Mouse (Mus musculus): ENCODE measurements around the gene Cyp2u1. TPM values are rescaled to one million over a fixed set of nuclear protein-coding genes. Genes with fewer than 3 reads are reported as not detected.
A peak's percentile ranks its signal among the peaks of the same experiment; 100 is the strongest.

The Cyp2u1 gene
- polyA plus RNA-seq, 1 experiment from 2014 or later, result 2.1 TPM

GRCm38 (mm10) chr3:131299908-131300307 lies 3.1 kb downstream of the Cyp2u1 start:
- Histone ChIP-seq H3K9ac (no peak overlapping the region), H3K4me2 (no peak overlapping the region), H3K9me3 (no peaks in the 10 kb centered on the region), H3K27ac (no peak overlapping the region), H3K27me3 (peaks cover 12% of the 10 kb centered on the region; the same call in 1 of the 2 replicates), H3K4me3 (replicated peaks) (no peak overlapping the region), H3K4me1 (peaks cover 5% of the 10 kb centered on the region; the same call in 1 of the 2 replicates), H3K36me3 (replicated peaks) (no peaks in the 10 kb centered on the region)
- no peak for ATAC-seq (ENCODE audit: low FRiP score)
- 8% methylated on average over 6 of the region's 6 CpGs for WGBS

- H3K4me3 ChIP-seq (replicated peaks), result no peak overlapping the region
- no peaks in the 10 kb centered on the region for H3K9me3 ChIP-seq
- ATAC-seq (ENCODE audit: low FRiP score), result no peak
- 83% methylated on average over 9 of the region's 9 CpGs for WGBS
- H3K27me3 ChIP-seq, result peaks cover 8% of the 10 kb centered on the region; the same call in 1 of the 2 replicates
- peaks cover 5% of the 10 kb centered on the region; the same call in 1 of the 2 replicates for H3K4me1 ChIP-seq
- H3K36me3 ChIP-seq (replicated peaks), result no peaks in the 10 kb centered on the region
- no peak overlapping the region for H3K4me2 ChIP-seq
- H3K9ac ChIP-seq, result no peak overlapping the region
- H3K27ac ChIP-seq, result no peak overlapping the region
These were observed 3.9 kb downstream of the Cyp2u1 start for GRCm38 (mm10) chr3:131299078-131299477.

GRCm38 (mm10) chr3:131296893-131297292 lies 6.1 kb downstream of the Cyp2u1 start:
- H3K4me3 ChIP-seq (replicated peaks), result no peak overlapping the region
- H3K27me3 ChIP-seq, result peaks cover 7% of the 10 kb centered on the region; the same call in 1 of the 2 replicates
- no peaks in the 10 kb centered on the region for H3K9me3 ChIP-seq
- 97% methylated on average over 7 of the region's 7 CpGs for WGBS
- H3K9ac ChIP-seq, result no peak overlapping the region
- H3K27ac ChIP-seq, result no peak overlapping the region
- no peak for ATAC-seq (ENCODE audit: low FRiP score)
- no peak overlapping the region for H3K4me2 ChIP-seq
- no peaks in the 10 kb centered on the region for H3K4me1 ChIP-seq
- no peaks in the 10 kb centered on the region for H3K36me3 ChIP-seq (replicated peaks)

- Histone ChIP-seq H3K9me3 (no peaks in the 10 kb centered on the region), H3K36me3 (replicated peaks) (no peaks in the 10 kb centered on the region), H3K4me3 (replicated peaks) (no peak overlapping the region), H3K4me2 (no peak overlapping the region), H3K27ac (no peak overlapping the region), H3K4me1 (no peaks in the 10 kb centered on the region), H3K9ac (no peak overlapping the region), H3K27me3 (no peaks in the 10 kb centered on the region)
- 89% methylated on average over 12 of the region's 12 CpGs for WGBS
- ATAC-seq (ENCODE audit: low FRiP score), result no peak
These were observed 7.4 kb downstream of the Cyp2u1 start for GRCm38 (mm10) chr3:131295513-131296200.

- Histone ChIP-seq H3K36me3 (replicated peaks) (no peaks in the 10 kb centered on the region), H3K4me2 (no peak overlapping the region), H3K9ac (no peak overlapping the region), H3K27me3 (no peaks in the 10 kb centered on the region), H3K4me3 (replicated peaks) (no peak overlapping the region), H3K27ac (no peak overlapping the region), H3K4me1 (no peaks in the 10 kb centered on the region), H3K9me3 (no peaks in the 10 kb centered on the region)
- 58% methylated on average over 3 of the region's 3 CpGs for WGBS
- ATAC-seq (ENCODE audit: low FRiP score), result no peak
These were observed 8.5 kb downstream of the Cyp2u1 start for GRCm38 (mm10) chr3:131294503-131294902.

- Histone ChIP-seq H3K4me3 (replicated peaks) (no peak overlapping the region), H3K9me3 (no peaks in the 10 kb centered on the region), H3K4me1 (no peaks in the 10 kb centered on the region), H3K4me2 (no peak overlapping the region), H3K36me3 (replicated peaks) (no peaks in the 10 kb centered on the region), H3K9ac (no peak overlapping the region), H3K27me3 (no peaks in the 10 kb centered on the region), H3K27ac (no peak overlapping the region)
- ATAC-seq (ENCODE audit: low FRiP score), result no peak
- WGBS, result 57% methylated on average over 3 of the region's 3 CpGs
These were observed 10.1 kb downstream of the Cyp2u1 start for GRCm38 (mm10) chr3:131292959-131293358.

- WGBS, result 95% methylated on average over 2 of the region's 2 CpGs
- Histone ChIP-seq H3K9ac (no peak overlapping the region), H3K4me3 (replicated peaks) (no peak overlapping the region), H3K36me3 (replicated peaks) (no peaks in the 10 kb centered on the region), H3K9me3 (no peaks in the 10 kb centered on the region), H3K27me3 (no peaks in the 10 kb centered on the region), H3K27ac (no peak overlapping the region), H3K4me2 (no peak overlapping the region), H3K4me1 (no peaks in the 10 kb centered on the region)
- ATAC-seq (ENCODE audit: low FRiP score), result no peak
These were observed 10.7 kb downstream of the Cyp2u1 start for GRCm38 (mm10) chr3:131292349-131292748.

- WGBS, result 83% methylated on average over 4 of the region's 4 CpGs
- Histone ChIP-seq H3K4me3 (replicated peaks) (no peak overlapping the region), H3K27me3 (no peaks in the 10 kb centered on the region), H3K27ac (no peak overlapping the region), H3K4me2 (no peak overlapping the region), H3K4me1 (no peaks in the 10 kb centered on the region), H3K36me3 (replicated peaks) (no peaks in the 10 kb centered on the region), H3K9me3 (no peaks in the 10 kb centered on the region), H3K9ac (no peak overlapping the region)
- ATAC-seq (ENCODE audit: low FRiP score), result no peak
These were observed 11.1 kb downstream of the Cyp2u1 start for GRCm38 (mm10) chr3:131291890-131292289.

- peaks cover 17% of the 10 kb centered on the region for H3K4me1 ChIP-seq
- no peaks in the 10 kb centered on the region for H3K27me3 ChIP-seq
- H3K9ac ChIP-seq, result no peak overlapping the region
- no peak overlapping the region for H3K4me2 ChIP-seq
- H3K9me3 ChIP-seq, result peaks cover 5% of the 10 kb centered on the region; the same call in 1 of the 2 replicates
- H3K36me3 ChIP-seq (replicated peaks), result no peaks in the 10 kb centered on the region
- H3K4me3 ChIP-seq (replicated peaks), result no peak overlapping the region
- no peak overlapping the region for H3K27ac ChIP-seq
- no peak for ATAC-seq (ENCODE audit: low FRiP score)
- WGBS, result 90% methylated on average over 4 of the region's 4 CpGs
These were observed 28.9 kb downstream of the Cyp2u1 start for GRCm38 (mm10) chr3:131274151-131274550.

GRCm38 (mm10) chr3:131272374-131273100 lies 30.5 kb downstream of the Cyp2u1 start:
- Histone ChIP-seq H3K27me3 (no peaks in the 10 kb centered on the region), H3K4me1 (peaks cover 17% of the 10 kb centered on the region), H3K9me3 (no peaks in the 10 kb centered on the region), H3K4me3 (replicated peaks) (peak overlapping the region; percentile 65), H3K9ac (peak overlapping the region; percentile 71), H3K36me3 (replicated peaks) (no peaks in the 10 kb centered on the region), H3K4me2 (peak overlapping the region; percentile 87), H3K27ac (no peak overlapping the region)
- no peak; the same call in 1 of the 2 replicates for ATAC-seq (ENCODE audit: low FRiP score)
- 66% methylated on average over 10 of the region's 10 CpGs for WGBS

- H3K4me3 ChIP-seq (replicated peaks), result peak within 1 kb of the TSS; percentile 65
- WGBS, result under 1% methylated on average over 53 of the region's 54 CpGs
These were observed 31.3 kb downstream of the Cyp2u1 start, which contains the start of gene Hadh for GRCm38 (mm10) chr3:131271559-131272373. TSS of gene Hadh (minus strand) at chr3:131272101.

GRCm38 (mm10) chr3:131271157-131271556 lies 31.9 kb downstream of the Cyp2u1 start:
- Histone ChIP-seq H3K9me3 (no peaks in the 10 kb centered on the region), H3K36me3 (replicated peaks) (no peaks in the 10 kb centered on the region), H3K4me3 (replicated peaks) (peak overlapping the region; percentile 65), H3K9ac (peak overlapping the region; percentile 71), H3K4me2 (peak overlapping the region; percentile 87), H3K27ac (no peak overlapping the region), H3K27me3 (no peaks in the 10 kb centered on the region), H3K4me1 (peaks cover 17% of the 10 kb centered on the region)
- peak; percentile 31; the same call in 1 of the 2 replicates for ATAC-seq (ENCODE audit: low FRiP score)
- WGBS, result 8% methylated on average over 8 of the region's 8 CpGs

More at GRCm38 (mm10) chr3:131271559-131272373, 31.3 kb downstream of the Cyp2u1 start, which contains the start of gene Hadh:
- Histone ChIP-seq H3K27ac (peak within 1 kb of the TSS; percentile 39; the same call in 1 of the 2 replicates), H3K27me3 (no peaks in the 10 kb centered on the region), H3K4me2 (peak within 1 kb of the TSS; percentile 87), H3K4me1 (peaks cover 17% of the 10 kb centered on the region), H3K9me3 (no peaks in the 10 kb centered on the region), H3K36me3 (replicated peaks) (no peaks in the 10 kb centered on the region), H3K9ac (peak within 1 kb of the TSS; percentile 71)
- peak; percentile 94 for ATAC-seq (ENCODE audit: low FRiP score)
